Mouse (Mus musculus) adrenal gland, adult (tissue): ENCODE measurements around the gene Grip1.
A peak's percentile ranks its signal among the peaks of the same experiment; 100 is the strongest.

Experiments used
- DNase-seq, 2 experiments: peaks; one replicate each; pipeline ENCODE4 v3.0.0; 2022 to 2023; ENCODE audit warnings: low spot score in 1 of 2; ENCODE audit not compliant: inconsistent age in 2 of 2

The Grip1 gene

DNA sequence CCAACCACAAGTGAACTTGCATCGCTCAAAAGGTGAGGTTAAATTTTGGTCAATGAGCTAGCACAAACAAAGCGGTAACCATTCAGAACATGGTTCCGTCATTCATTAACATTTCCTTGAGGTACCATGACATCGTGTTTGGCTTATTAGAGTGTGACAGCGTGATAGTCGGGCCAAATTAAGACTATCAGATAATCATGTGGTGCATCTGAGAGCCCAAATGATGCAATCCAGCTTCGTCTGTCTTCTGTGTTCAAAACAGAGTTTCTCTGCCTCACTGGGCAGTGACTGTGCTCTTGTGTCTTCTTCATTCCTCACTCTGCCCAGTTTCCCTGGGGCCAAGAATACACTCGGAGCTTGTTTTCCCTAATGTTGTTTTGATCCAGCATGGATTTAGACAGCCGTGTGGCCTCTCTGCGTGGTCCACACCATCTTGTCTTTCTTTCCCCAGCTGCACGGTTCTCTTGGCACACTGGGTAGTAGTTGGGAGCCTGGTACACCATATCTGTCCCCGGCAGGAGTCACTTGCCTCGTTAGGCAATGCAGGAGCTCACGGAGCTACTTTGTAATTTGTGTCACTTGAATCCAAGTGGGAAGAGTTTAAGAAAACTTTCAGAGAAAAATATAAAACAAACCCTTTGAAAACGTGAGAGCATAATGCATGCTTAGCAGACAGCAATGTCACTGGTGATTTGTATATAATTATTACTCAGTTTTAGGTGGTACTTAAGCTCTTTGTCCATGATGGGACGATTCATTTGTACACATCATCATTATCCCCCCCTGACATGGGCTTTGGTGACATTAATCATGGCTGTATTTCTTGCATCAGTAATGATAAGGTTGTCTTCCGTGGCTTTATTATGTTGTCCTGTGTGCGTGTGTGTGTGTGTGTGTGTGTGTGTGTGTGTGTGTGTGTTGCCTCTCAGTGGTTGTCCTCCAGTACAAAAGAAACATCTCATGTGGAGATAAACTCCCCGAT is 281.7 kb downstream of the Grip1 start:
- DNase-seq = no peak

DNA sequence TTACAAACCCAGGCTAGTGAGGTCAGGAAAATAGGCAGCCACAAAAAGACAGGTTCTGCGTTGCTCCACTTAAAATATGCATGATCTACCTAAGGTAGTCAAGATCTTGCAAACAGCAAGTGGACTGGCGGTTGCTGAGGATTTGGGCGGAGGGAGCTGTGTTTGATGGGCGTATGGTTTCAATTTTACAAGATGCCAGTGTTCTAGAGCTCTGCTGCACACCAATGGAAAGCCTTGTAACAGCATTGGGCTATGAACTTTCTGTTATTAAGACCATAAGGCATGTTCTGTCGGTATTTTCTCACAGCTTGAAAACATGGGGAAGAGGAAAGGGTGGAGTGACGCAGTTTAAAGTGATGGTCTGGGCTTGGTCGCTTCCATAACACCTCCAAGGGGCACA is 285.8 kb downstream of the Grip1 start:
- DNase-seq = no peak

DNA sequence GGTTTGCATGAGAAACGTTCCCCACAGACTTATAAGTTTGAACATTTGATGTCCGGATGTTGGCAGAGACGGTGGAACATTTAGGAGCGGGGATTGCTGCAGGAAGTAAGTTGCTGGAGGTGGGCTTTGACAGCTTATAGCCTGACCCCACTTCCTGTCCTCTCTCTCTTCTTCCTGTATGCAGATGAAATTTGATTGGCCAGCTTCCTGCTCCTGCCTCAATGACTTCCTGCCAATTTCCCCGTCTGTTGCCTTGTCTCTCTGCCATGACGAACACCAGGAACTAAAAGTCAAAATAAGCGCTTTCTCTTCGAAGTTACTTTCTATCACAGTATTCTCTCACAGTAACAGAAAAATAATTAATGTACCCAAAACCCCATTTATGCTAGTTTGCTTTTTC is 289.1 kb downstream of the Grip1 start:
- DNase-seq = no peak

GRCm38 (mm10) chr10:119752361-119752798 is 298.8 kb downstream of the Grip1 start:
- no peak for DNase-seq

GRCm38 (mm10) chr10:119756271-119756670 is 302.6 kb downstream of the Grip1 start:
- peak; percentile 13 to 61 for DNase-seq

DNA sequence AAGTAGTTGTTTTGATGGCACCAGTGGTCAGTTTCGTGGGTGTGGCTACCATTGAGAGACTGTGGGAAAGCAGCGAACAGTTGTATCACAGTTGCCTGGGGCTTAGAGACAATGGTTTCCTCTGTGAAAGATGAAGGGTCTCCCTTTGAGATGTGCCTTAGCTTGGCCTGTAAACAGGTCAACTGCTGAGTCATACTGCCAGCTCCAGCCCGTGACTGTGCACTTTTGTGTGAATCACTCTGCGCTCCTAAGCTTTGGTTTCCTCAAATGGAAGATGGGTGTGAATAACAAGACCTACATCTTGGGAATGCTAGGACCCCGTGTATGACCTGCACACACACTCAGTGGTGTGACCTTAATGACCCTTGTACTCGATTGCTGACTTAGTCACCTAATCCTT is 303.6 kb downstream of the Grip1 start:
- no peak for DNase-seq

DNA sequence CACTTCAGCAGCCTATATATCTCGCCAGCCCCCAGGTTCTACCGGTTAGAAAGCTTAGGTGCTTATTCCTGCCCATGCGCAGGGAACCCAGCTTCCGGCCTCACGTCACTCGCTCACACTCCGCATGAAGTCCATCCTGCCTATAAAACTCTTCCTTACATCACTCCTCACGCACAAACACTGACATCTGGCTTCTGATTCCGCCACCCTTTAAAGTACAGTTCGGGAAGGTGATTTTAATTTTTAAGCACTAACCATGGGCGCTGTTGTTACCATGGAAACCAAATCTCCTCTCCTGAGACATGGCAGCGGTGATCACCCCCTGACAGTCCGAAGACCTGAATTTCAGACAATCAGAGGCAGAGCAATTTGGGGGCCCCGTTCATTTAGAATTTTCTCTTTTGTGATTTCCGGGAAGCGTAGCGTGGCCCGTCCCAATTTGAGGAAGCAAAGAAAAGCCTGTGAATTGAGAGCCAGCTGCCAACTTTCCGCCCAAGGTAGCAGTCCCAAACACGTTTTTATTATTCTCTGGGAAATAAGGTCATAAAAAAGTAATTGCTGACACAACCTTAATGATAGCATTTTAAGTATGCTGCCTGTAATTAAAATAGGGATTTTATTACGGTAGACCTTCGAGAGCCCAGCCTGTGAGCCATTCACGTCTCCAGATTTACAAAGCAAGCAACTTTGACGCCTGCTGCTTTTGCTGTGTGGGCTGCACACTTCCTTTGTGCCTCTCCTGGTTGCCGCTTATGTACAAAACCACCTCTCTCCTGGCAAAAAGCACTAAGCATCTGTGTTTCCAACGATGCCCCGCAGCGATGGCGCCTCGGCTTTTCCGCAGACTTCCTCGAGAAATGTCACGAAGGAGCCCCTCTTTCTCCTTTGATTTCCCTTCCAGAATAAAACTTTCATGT is 308.1 kb downstream of the Grip1 start:
- no peak for DNase-seq

- no peak for DNase-seq
Observed at GRCm38 (mm10) chr10:119778871-119779270, 325.2 kb downstream of the Grip1 start.

DNA sequence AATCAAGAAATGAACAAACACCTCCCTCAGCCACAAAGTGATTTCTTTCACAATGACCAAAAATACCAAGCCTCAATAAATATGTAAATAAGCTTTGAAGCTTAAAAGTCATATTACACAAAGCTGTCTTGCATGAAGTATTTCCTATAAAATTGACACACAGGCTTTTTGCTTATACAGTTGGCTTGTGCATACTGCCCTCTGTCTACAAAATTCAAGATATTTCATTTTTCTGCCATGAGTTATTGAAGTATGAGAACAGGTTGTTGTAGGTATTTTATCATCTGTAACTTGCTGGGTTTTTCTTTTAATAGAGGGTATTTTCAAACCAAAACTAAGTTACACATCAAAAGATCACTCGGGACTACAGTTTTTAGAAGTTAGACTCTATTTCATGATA is 326.0 kb downstream of the Grip1 start:
- DNase-seq = no peak

GRCm38 (mm10) chr10:119790507-119790906 is 336.9 kb downstream of the Grip1 start:
- no peak for DNase-seq

GRCm38 (mm10) chr10:119802421-119802820 is 348.8 kb downstream of the Grip1 start:
- peak in 1 of 2 experiments; percentile 24 for DNase-seq

- peak in 1 of 2 experiments; percentile 67 for DNase-seq
Observed at GRCm38 (mm10) chr10:119803633-119804422, 350.2 kb downstream of the Grip1 start.

DNA sequence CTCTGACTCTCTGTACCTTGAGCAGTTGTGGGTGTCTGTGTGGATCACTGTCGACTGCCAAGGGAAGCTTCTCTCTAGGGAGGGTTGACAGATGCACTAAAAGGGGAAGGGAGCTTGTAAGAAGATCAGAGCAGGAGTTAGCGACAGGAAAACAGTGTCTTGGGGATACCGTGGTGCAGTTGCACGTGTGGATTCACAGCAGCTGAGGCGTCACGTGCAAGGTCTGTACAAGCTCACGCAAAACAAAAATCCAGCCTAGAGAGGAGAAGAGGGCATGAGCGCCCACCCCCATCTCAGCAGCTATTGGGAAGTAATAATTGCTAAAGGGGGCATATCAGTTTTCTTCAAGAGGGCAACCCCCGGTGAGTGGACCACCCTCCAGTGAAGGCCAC is 350.8 kb downstream of the Grip1 start:
- DNase-seq = no peak

DNA sequence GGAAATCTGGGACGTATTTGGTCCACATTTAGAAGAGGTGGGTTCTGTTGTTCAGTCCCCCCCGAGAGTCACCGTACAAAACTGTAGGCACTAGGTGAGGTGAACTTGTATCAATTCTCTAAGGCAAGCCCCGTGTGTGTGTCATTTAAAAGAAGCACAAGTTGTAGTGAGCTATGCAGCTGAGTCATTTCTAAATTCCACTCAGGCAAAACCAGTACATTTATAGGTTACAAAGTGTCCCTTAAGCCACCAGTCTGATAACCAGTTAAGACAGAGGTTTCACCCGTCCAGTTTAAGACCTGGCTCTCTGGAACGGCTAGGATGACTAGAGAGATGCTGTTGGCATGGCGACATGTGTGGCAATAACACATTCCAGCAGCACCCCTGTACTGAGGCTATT is 351.5 kb downstream of the Grip1 start:
- DNase-seq = no peak

- no peak for DNase-seq
Observed at GRCm38 (mm10) chr10:119806151-119806550, 352.5 kb downstream of the Grip1 start.

GRCm38 (mm10) chr10:119808384-119808783 is 354.8 kb downstream of the Grip1 start:
- no peak for DNase-seq

DNA sequence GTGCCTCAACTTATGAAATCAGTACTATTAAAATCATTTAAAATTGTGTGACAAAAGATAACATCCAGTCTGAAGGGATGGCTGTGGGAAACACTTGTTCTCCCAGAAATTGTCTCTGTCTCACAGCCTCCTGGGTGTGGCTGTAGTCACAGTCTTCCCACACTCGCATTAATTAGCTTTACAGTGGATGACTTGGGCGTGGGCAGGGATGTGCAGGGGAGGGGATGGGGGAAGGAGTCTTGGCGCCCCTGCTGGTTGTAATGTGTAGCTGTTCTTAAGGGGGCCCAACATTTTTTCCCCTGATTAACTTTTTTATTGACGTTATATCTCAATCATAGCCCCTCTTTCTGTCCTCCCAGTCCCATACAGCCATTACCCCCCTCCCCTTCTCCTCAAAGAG is 360.5 kb downstream of the Grip1 start:
- no peak for DNase-seq

- no peak for DNase-seq
Observed at GRCm38 (mm10) chr10:119816001-119816400, 362.4 kb downstream of the Grip1 start.

DNA sequence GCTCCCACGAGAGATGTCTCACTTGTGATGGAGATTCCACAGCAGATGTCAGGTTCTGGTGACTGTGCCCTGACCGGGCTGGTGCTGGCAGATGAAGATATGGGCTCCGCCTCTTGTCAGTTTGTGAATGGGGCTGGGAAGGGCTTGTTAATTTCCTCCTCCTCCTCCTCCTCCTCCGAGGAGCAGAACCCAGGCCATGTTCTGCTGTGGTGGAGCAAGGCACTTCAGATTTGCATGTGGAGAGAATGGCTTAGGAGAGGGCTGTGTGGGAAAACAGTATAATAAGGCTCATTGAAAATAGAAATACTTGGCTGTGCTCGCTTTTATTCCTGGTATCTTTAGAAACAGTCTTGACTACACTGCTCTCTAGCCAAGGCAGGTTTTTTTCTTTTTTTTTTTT is 364.8 kb downstream of the Grip1 start:
- DNase-seq = no peak

- DNase-seq = no peak
Observed at GRCm38 (mm10) chr10:119819102-119819681, 365.6 kb downstream of the Grip1 start.
